Mouse (Mus musculus): ENCODE measurements around the gene 4930404N11Rik.

DNA sequence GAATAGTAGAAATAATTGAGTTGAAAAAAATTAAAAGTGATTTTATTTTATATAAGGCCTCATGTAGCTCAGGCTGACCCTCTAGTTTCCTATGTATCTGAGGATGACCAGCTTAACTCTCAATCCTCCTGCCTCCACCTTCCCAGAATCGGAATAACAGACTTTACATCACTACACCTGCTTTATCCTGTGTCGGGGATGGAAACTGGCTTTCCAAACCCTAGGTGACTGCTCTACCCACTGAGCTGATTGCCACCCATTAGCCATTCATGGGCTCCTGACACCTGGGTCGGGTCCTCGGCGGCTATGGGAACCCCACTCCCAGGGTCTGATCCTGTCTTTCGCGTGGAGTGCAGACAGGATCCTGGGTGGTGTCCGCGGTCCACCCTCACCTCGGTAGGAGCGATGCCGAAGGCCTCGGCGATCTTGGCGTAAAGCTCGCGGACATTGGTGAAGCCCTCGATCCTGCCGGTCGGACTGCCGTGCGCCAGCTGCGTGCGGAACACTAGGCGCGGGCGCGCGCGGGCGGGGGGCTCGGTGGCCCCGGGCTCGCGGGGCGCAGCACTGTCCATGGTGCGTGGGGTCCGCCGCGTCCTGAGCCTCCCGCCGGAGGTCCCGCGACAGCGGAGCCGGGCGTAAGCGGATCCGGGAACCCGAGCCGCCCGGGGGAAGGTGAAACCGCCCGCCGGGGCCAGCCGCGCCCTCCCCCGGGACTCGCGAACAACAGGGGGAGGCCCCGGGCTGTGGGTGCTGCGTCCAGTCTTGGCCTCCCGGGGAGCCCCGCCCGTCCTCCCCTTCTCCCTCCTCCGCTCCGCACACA is 22.7 kb downstream of the 4930404N11Rik start, which contains the start of gene Gipc3:
- TF ChIP-seq POLR2A (IDR thresholded peaks at IDR 0.05; ENCODE audit: insufficient read depth, low read depth, low read length): no peak
- TF ChIP-seq CTCF (IDR thresholded peaks at IDR 0.05; ENCODE audit: insufficient read depth, low read depth, low read length): no peak

Measured in olfactory bulb, adult 2 months (tissue).